Comparison of ENCODE assay signal across 24 mouse cellular contexts in genomic region chr9:107313926-107314325, GRCm38 (mm10). TPM values are rescaled to one million over a fixed set of nuclear protein-coding genes. Genes with fewer than 3 reads are reported as not detected.
DNase-seq lines count a peak whose midpoint lies in the region; ATAC-seq and TF ChIP-seq lines count a peak whose summit lies in the region.
"Had no signal": no experiment of that assay in that cellular context is flagged by ENCODE, and none has a peak within 500 bp of the region (broad histone marks: within the 10 kb centered on the region; RNA-seq: fewer than 3 reads in every experiment).

No protein-coding gene starts in this region.

- 47% methylated on average over 3 of the region's 3 CpGs for WGBS in liver, embryonic 12.5 days (ENCODE audit: insufficient replicate concordance)
- WGBS in liver, postnatal 0 days (ENCODE audit: insufficient replicate concordance) = 61% methylated on average over 3 of the region's 3 CpGs
- WGBS in midbrain, embryonic 11.5 days = 83% methylated on average over 3 of the region's 3 CpGs
- WGBS in midbrain, postnatal 0 days = 86% methylated on average over 3 of the region's 3 CpGs

- no peak for TF ChIP-seq POLR2A in bone marrow macrophage, adult 2 months (IDR thresholded peaks at IDR 0.05; ENCODE audit: borderline replicate concordance, low read depth, low read length)

- no peak overlapping the region for H3K4me3 ChIP-seq in liver, embryonic 12.5 days
- no peak overlapping the region for H3K4me3 ChIP-seq in liver, postnatal 0 days (ENCODE audit: low read depth, low read length)
- H3K4me3 ChIP-seq in midbrain, embryonic 11.5 days (ENCODE audit: low read depth, low read length) = no peak overlapping the region
- no peak overlapping the region for H3K4me3 ChIP-seq in midbrain, postnatal 0 days (ENCODE audit: low read depth, low read length)
- peak overlapping the region; percentile 69; the same call in 1 of the 2 replicates for H3K4me3 ChIP-seq in G1E (ENCODE audit: low read depth, low read length)
- no peak overlapping the region for H3K4me3 ChIP-seq in bone marrow macrophage, adult 2 months (ENCODE audit: insufficient read depth, low read length)
- H3K4me3 ChIP-seq: embryonic facial prominence, embryonic 13.5 days; embryonic facial prominence, embryonic 15.5 days; erythroblast, embryonic 14.5 days; forebrain, embryonic 10.5 days; forebrain, embryonic 12.5 days had no signal

- DNase-seq in liver, postnatal 0 days = no peak
- DNase-seq in midbrain, embryonic 11.5 days (ENCODE audit: low spot score, missing footprints) = peak; percentile 10
- no peak for DNase-seq in midbrain, postnatal 0 days (ENCODE audit: low spot score)
- no peak for DNase-seq in G1E (ENCODE audit: low spot score)
- no peak for DNase-seq in cerebellum, adult 8-10 months
- DNase-seq in ovary, postnatal 14 days (ENCODE audit: low spot score) = no peak
- DNase-seq: adrenal gland, postnatal 10 days; adrenal gland, postnatal 25 days; cerebellum, adult 11-12 months; cerebellum, adult 2 months; cerebellum, adult 9-11 months; cerebellum, postnatal 14 days; cerebellum, postnatal 36 days; embryo, embryonic 11 days had no signal

- H3K9ac ChIP-seq in liver, embryonic 12.5 days = no peak overlapping the region
- H3K9ac ChIP-seq in liver, postnatal 0 days (replicated peaks) = no peak overlapping the region
- H3K9ac ChIP-seq in midbrain, embryonic 11.5 days (ENCODE audit: low read length) = no peak overlapping the region
- H3K9ac ChIP-seq in midbrain, postnatal 0 days (replicated peaks; ENCODE audit: low read length, poor library complexity, severe bottlenecking) = no peak overlapping the region
- H3K9ac ChIP-seq: embryonic facial prominence, embryonic 13.5 days; embryonic facial prominence, embryonic 15.5 days; forebrain, embryonic 12.5 days had no signal

- TF ChIP-seq EP300 in liver, postnatal 0 days (IDR thresholded peaks at IDR 0.05; ENCODE audit: low read depth) = no peak

- H3K27me3 ChIP-seq in liver, embryonic 12.5 days (replicated peaks) = no peaks in the 10 kb centered on the region
- H3K27me3 ChIP-seq in liver, postnatal 0 days (ENCODE audit: insufficient read depth, low read length) = no peaks in the 10 kb centered on the region
- no peaks in the 10 kb centered on the region for H3K27me3 ChIP-seq in midbrain, embryonic 11.5 days (ENCODE audit: control insufficient read depth, insufficient read depth, low read length)
- no peaks in the 10 kb centered on the region for H3K27me3 ChIP-seq in midbrain, postnatal 0 days (ENCODE audit: insufficient read depth, low read length)
- H3K27me3 ChIP-seq in G1E (ENCODE audit: insufficient read depth, low read length) = no peaks in the 10 kb centered on the region
- H3K27me3 ChIP-seq: embryonic facial prominence, embryonic 13.5 days; embryonic facial prominence, embryonic 15.5 days; forebrain, embryonic 12.5 days; Patski had no signal

- peaks cover 38% of the 10 kb centered on the region for H3K4me1 ChIP-seq in liver, embryonic 12.5 days
- peaks cover 18% of the 10 kb centered on the region for H3K4me1 ChIP-seq in liver, postnatal 0 days (ENCODE audit: insufficient read depth)
- no peaks in the 10 kb centered on the region for H3K4me1 ChIP-seq in midbrain, embryonic 11.5 days (ENCODE audit: control insufficient read depth, insufficient read depth, low read length)
- no peaks in the 10 kb centered on the region for H3K4me1 ChIP-seq in midbrain, postnatal 0 days (ENCODE audit: insufficient read depth, low read length)
- peaks cover 84% of the 10 kb centered on the region for H3K4me1 ChIP-seq in G1E (ENCODE audit: insufficient read depth, low read depth, low read length)
- H3K4me1 ChIP-seq in bone marrow macrophage, adult 2 months (ENCODE audit: control insufficient read depth, insufficient read depth, low read length) = peaks cover 30% of the 10 kb centered on the region
- H3K4me1 ChIP-seq: embryonic facial prominence, embryonic 13.5 days; forebrain, embryonic 12.5 days had no signal

- H3K4me2 ChIP-seq in liver, embryonic 12.5 days = 0 out of 2 replicates have a peak overlapping the region, but pooled peaks have one; percentile 2
- H3K4me2 ChIP-seq in liver, postnatal 0 days (ENCODE audit: low read depth, low read length) = no peak overlapping the region
- no peak overlapping the region for H3K4me2 ChIP-seq in midbrain, embryonic 11.5 days
- H3K4me2 ChIP-seq in midbrain, postnatal 0 days (ENCODE audit: low read depth, low read length, poor library complexity, severe bottlenecking) = no peak overlapping the region
- H3K4me2 ChIP-seq: embryonic facial prominence, embryonic 13.5 days; embryonic facial prominence, embryonic 15.5 days; forebrain, embryonic 12.5 days had no signal

- ATAC-seq in liver, embryonic 12.5 days = no peak
- no peak for ATAC-seq in liver, postnatal 0 days
- ATAC-seq in midbrain, embryonic 11.5 days (ENCODE audit: low FRiP score) = no peak
- no peak for ATAC-seq in midbrain, postnatal 0 days (ENCODE audit: low FRiP score)
- ATAC-seq in G1E (ENCODE audit: extremely low read depth, insufficient number of reproducible peaks, low FRiP score, poor library complexity, severe bottlenecking) = no peak
- ATAC-seq: forebrain, embryonic 14.5 days; forebrain, embryonic 16.5 days; Patski had no signal

- no peak overlapping the region for H3K27ac ChIP-seq in liver, embryonic 12.5 days
- H3K27ac ChIP-seq in liver, postnatal 0 days (ENCODE audit: low read depth) = no peak overlapping the region
- no peak overlapping the region for H3K27ac ChIP-seq in midbrain, embryonic 11.5 days (ENCODE audit: low read depth, low read length)
- no peak overlapping the region for H3K27ac ChIP-seq in midbrain, postnatal 0 days (ENCODE audit: low read depth, low read length)
- H3K27ac ChIP-seq in bone marrow macrophage, adult 2 months (ENCODE audit: insufficient read depth, low read depth, low read length) = peak overlapping the region; percentile 94; the same call in 1 of the 2 replicates
- H3K27ac ChIP-seq: embryonic facial prominence, embryonic 13.5 days; embryonic facial prominence, embryonic 15.5 days; forebrain, embryonic 10.5 days; forebrain, embryonic 12.5 days had no signal

- no peaks in the 10 kb centered on the region for H3K9me3 ChIP-seq in liver, embryonic 12.5 days (replicated peaks)
- no peaks in the 10 kb centered on the region for H3K9me3 ChIP-seq in liver, postnatal 0 days (ENCODE audit: low read length)
- no peaks in the 10 kb centered on the region for H3K9me3 ChIP-seq in midbrain, embryonic 11.5 days (ENCODE audit: control insufficient read depth, low read length)
- no peaks in the 10 kb centered on the region for H3K9me3 ChIP-seq in midbrain, postnatal 0 days (ENCODE audit: low read length)
- H3K9me3 ChIP-seq in G1E (replicated peaks) = no peaks in the 10 kb centered on the region
- H3K9me3 ChIP-seq: embryonic facial prominence, embryonic 13.5 days; embryonic facial prominence, embryonic 15.5 days; forebrain, embryonic 10.5 days; forebrain, embryonic 12.5 days had no signal

- no peaks in the 10 kb centered on the region for H3K36me3 ChIP-seq in liver, embryonic 12.5 days
- no peaks in the 10 kb centered on the region for H3K36me3 ChIP-seq in liver, postnatal 0 days (replicated peaks; ENCODE audit: insufficient read depth, low read length)
- no peaks in the 10 kb centered on the region for H3K36me3 ChIP-seq in midbrain, embryonic 11.5 days (ENCODE audit: control insufficient read depth, insufficient read depth, low read length)
- H3K36me3 ChIP-seq in midbrain, postnatal 0 days (ENCODE audit: insufficient read depth, low read length) = no peaks in the 10 kb centered on the region
- H3K36me3 ChIP-seq in G1E (replicated peaks) = no peaks in the 10 kb centered on the region
- H3K36me3 ChIP-seq: embryonic facial prominence, embryonic 13.5 days; embryonic facial prominence, embryonic 15.5 days; forebrain, embryonic 10.5 days; forebrain, embryonic 12.5 days had no signal

- no peak for TF ChIP-seq CTCF in liver, postnatal 0 days (IDR thresholded peaks at IDR 0.05; ENCODE audit: low read depth)
- no peak for TF ChIP-seq CTCF in midbrain, postnatal 0 days (IDR thresholded peaks at IDR 0.05)
- no peak for TF ChIP-seq CTCF in G1E (IDR thresholded peaks at IDR 0.05; ENCODE audit: low read depth, low read length)
- TF ChIP-seq CTCF in bone marrow macrophage, adult 2 months (IDR thresholded peaks at IDR 0.05; ENCODE audit: low read depth, low read length) = no peak

RNA-seq across cellular contexts. Expression of gene Cish, which starts 18.1 kb away (rescaled TPM):
- 16.2 and 18.1 TPM in 2 replicates for polyA plus RNA-seq in liver, embryonic 12.5 days (2016; fragmentation: Nextera tagmentation; extraction: Ambion mirVana)
- polyA plus RNA-seq in liver, postnatal 0 days (2015; fragmentation: Nextera tagmentation; extraction: Ambion mirVana) = 17.1 and 21.9 TPM in 2 replicates
- 4.0 and 4.2 TPM in 2 replicates for polyA plus RNA-seq in midbrain, embryonic 11.5 days (2014; fragmentation: Nextera tagmentation; extraction: Ambion mirVana)
- total RNA-seq in midbrain, postnatal 0 days (2014; rRNA removed) = 2.4 and 6.0 TPM in 2 replicates
- polyA plus RNA-seq in midbrain, postnatal 0 days (2015; fragmentation: Nextera tagmentation; extraction: Ambion mirVana) = 6.5 and 6.7 TPM in 2 replicates
- total RNA-seq in G1E (2014; fragmentation: Nextera tagmentation) (106 TPM in 2 replicates), G1E (2017) (22.1 and 24.7 TPM in 2 replicates)
- 151 and 158 TPM in 2 replicates for polyA plus RNA-seq in G1E (2012)
- 0.80 and 0.83 TPM in 2 replicates for polyA plus RNA-seq in bone marrow macrophage, adult 2 months (2012; ENCODE audit: insufficient read depth, insufficient read length, missing spikeins)

RNA-seq across cellular contexts. Expression of gene Hemk1, which starts 24.2 kb away (rescaled TPM):
- 4.9 and 5.0 TPM in 2 replicates for polyA plus RNA-seq in liver, embryonic 12.5 days (2016; fragmentation: Nextera tagmentation; extraction: Ambion mirVana)
- polyA plus RNA-seq in liver, postnatal 0 days (2015; fragmentation: Nextera tagmentation; extraction: Ambion mirVana) = 2.5 and 3.2 TPM in 2 replicates
- polyA plus RNA-seq in midbrain, embryonic 11.5 days (2014; fragmentation: Nextera tagmentation; extraction: Ambion mirVana) = 9.9 and 10.7 TPM in 2 replicates
- total RNA-seq in midbrain, postnatal 0 days (2014; rRNA removed) = 15.8 and 21.3 TPM in 2 replicates
- polyA plus RNA-seq in midbrain, postnatal 0 days (2015; fragmentation: Nextera tagmentation; extraction: Ambion mirVana) = 15.9 and 19.4 TPM in 2 replicates
- total RNA-seq in G1E (2014; fragmentation: Nextera tagmentation) (29.6 and 42.6 TPM in 2 replicates), G1E (2017) (35.6 and 48.6 TPM in 2 replicates)
- polyA plus RNA-seq in G1E (2012) = 9.4 and 11.0 TPM in 2 replicates
- 14.1 and 15.3 TPM in 2 replicates for polyA plus RNA-seq in bone marrow macrophage, adult 2 months (2012; ENCODE audit: insufficient read depth, insufficient read length, missing spikeins)

RNA-seq across cellular contexts. Expression of gene Mapkapk3, which starts 24.2 kb away (rescaled TPM):
- 12.5 and 13.2 TPM in 2 replicates for polyA plus RNA-seq in liver, embryonic 12.5 days (2016; fragmentation: Nextera tagmentation; extraction: Ambion mirVana)
- polyA plus RNA-seq in liver, postnatal 0 days (2015; fragmentation: Nextera tagmentation; extraction: Ambion mirVana) = 7.8 and 8.3 TPM in 2 replicates
- 2.5 and 2.7 TPM in 2 replicates for polyA plus RNA-seq in midbrain, embryonic 11.5 days (2014; fragmentation: Nextera tagmentation; extraction: Ambion mirVana)
- total RNA-seq in midbrain, postnatal 0 days (2014; rRNA removed) = 2.3 and 3.2 TPM in 2 replicates
- polyA plus RNA-seq in midbrain, postnatal 0 days (2015; fragmentation: Nextera tagmentation; extraction: Ambion mirVana) = 1.3 and 2.2 TPM in 2 replicates
- total RNA-seq in G1E (2014; fragmentation: Nextera tagmentation) (41.5 and 66.3 TPM in 2 replicates), G1E (2017) (99.8 and 115 TPM in 2 replicates)
- polyA plus RNA-seq in G1E (2012) = 60.1 and 72.6 TPM in 2 replicates
- polyA plus RNA-seq in bone marrow macrophage, adult 2 months (2012; ENCODE audit: insufficient read depth, insufficient read length, missing spikeins) = 51.9 and 53.6 TPM in 2 replicates

RNA-seq across cellular contexts. Expression of gene 6430571L13Rik, which starts 26.5 kb away (rescaled TPM):
- 0.06 and 0.10 TPM in 2 replicates for polyA plus RNA-seq in liver, embryonic 12.5 days (2016; fragmentation: Nextera tagmentation; extraction: Ambion mirVana)
- 0.14 and 0.22 TPM in 2 replicates for polyA plus RNA-seq in liver, postnatal 0 days (2015; fragmentation: Nextera tagmentation; extraction: Ambion mirVana)
- 2.0 and 2.3 TPM in 2 replicates for polyA plus RNA-seq in midbrain, embryonic 11.5 days (2014; fragmentation: Nextera tagmentation; extraction: Ambion mirVana)
- 11.0 and 13.6 TPM in 2 replicates for total RNA-seq in midbrain, postnatal 0 days (2014; rRNA removed)
- 10.4 and 11.1 TPM in 2 replicates for polyA plus RNA-seq in midbrain, postnatal 0 days (2015; fragmentation: Nextera tagmentation; extraction: Ambion mirVana)
- total RNA-seq in G1E (2014; fragmentation: Nextera tagmentation) (1.3 TPM in 1 of 2 replicates, not detected in the other), G1E (2017) (0.64 and 0.76 TPM in 2 replicates)
- polyA plus RNA-seq in G1E (2012) = 0.29 and 0.46 TPM in 2 replicates
- not detected in 2 replicates for polyA plus RNA-seq in bone marrow macrophage, adult 2 months (2012; ENCODE audit: insufficient read depth, insufficient read length, missing spikeins)
- polyA plus RNA-seq: erythroblast, embryonic 14.5 days had no signal
